Mouse (Mus musculus) ES-Bruce4 (cell line): ENCODE data around the gene Nup43. TPM values are rescaled to one million over a fixed set of nuclear protein-coding genes. Genes with fewer than 3 reads are reported as not detected.

Experiments
- H3K27ac ChIP-seq: 2 replicates; pipeline ENCODE4 v1.5.1; 2012; ENCODE audit warnings: low read length, inconsistent platforms; ENCODE audit not compliant: insufficient read depth
- H3K27me3 ChIP-seq: 2 replicates; pipeline ENCODE4 v1.6.1; 2012; ENCODE audit warnings: mild to moderate bottlenecking, low read length, inconsistent platforms; ENCODE audit not compliant: control insufficient read depth, poor library complexity, insufficient read depth, severe bottlenecking
- H3K36me3 ChIP-seq: 2 replicates; pipeline ENCODE4 v1.6.1; 2012; ENCODE audit warnings: inconsistent platforms, mild to moderate bottlenecking, low read length, moderate library complexity; ENCODE audit not compliant: control insufficient read depth, poor library complexity, insufficient read depth, severe bottlenecking
- H3K4me1 ChIP-seq: one replicate; pipeline ENCODE4 v1.8.1; 2011; ENCODE audit warnings: low read length; ENCODE audit not compliant: control insufficient read depth, insufficient read depth
- H3K4me3 ChIP-seq: 2 replicates; pipeline ENCODE4 v1.5.1; 2011; ENCODE audit warnings: low read depth, mild to moderate bottlenecking, low read length
- H3K9ac ChIP-seq: 2 replicates; pipeline ENCODE4 v1.6.1; 2012; ENCODE audit warnings: low read depth, mild to moderate bottlenecking, inconsistent platforms; ENCODE audit not compliant: poor library complexity, severe bottlenecking
- H3K9me3 ChIP-seq: replicated peaks from 2 replicates; pipeline ENCODE4 v1.6.1; 2012; ENCODE audit warnings: mild to moderate bottlenecking, low read length, inconsistent platforms; ENCODE audit not compliant: control insufficient read depth, poor library complexity, insufficient read depth, severe bottlenecking
- CTCF ChIP-seq: IDR thresholded peaks from one replicate; pipeline ENCODE4 v1.8.1; 2011; ENCODE audit warnings: low read depth, low read length
- EP300 ChIP-seq: IDR thresholded peaks from 2 replicates; pipeline ENCODE4 v1.6.1; 2011; ENCODE audit warnings: low read depth, low read length; ENCODE audit not compliant: insufficient read depth
- POLR2A ChIP-seq: IDR thresholded peaks from one replicate; pipeline ENCODE4 v1.8.1; 2011; ENCODE audit warnings: low read length; ENCODE audit not compliant: insufficient read depth
- polyA plus RNA-seq: library from polyadenylated mRNA; stranded (reverse); fragments of >200 nt; gene quantifications from 2 replicates; pipeline ENCODE4 v1.2.4, GENCODE M21; 2011; ENCODE audit warnings: low read depth; ENCODE audit not compliant: missing spikeins, insufficient read depth, insufficient read length

Gene Nup43
- polyA plus RNA-seq, 1 experiment = 99.6 TPM

GRCm38 (mm10) chr10:7651057-7651456 is 16.2 kb upstream of the Nup43 start:
- Histone ChIP-seq H3K9me3 (no peaks in the 10 kb centered on the region), H3K9ac (no peak overlapping the region), H3K27me3 (no peaks in the 10 kb centered on the region), H3K36me3 (peaks cover 19% of the 10 kb centered on the region), H3K27ac (no peak overlapping the region), H3K4me3 (no peak overlapping the region), H3K4me1 (peaks cover 2% of the 10 kb centered on the region)
- TF ChIP-seq EP300 = no peak
- TF ChIP-seq POLR2A = no peak

DNA sequence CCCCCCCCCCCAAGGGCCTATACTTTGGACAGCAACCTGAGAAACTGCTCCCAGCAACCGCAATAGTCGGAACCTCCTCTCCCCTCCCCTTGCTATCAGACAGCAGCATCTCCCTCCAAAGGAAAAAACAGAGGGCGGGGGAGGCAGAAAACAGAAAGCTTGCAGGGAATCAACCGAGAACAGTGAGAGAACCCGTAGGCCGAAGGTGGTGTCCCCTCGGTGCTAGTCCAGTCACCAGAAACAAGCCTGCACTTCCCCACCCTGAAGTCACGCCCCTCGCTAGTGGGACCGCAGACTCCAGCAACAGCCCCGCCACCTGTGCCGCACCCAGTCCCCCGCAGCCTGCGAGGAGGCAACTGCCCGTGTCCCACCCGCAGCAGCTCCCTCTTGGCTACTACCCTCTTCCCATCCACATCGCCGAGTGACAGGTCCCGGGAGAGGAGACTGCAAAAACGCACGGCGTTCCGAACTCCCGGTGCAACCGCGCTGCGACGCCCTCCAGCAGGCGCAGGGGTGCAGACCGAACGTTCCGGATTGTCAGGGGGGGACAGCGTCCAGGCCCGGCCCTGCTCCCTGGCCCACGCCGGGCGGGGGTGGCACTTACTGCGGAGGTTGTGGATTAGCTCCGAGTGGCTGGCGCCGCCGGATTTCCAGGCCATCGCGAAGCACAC is 4.7 kb upstream of the Nup43 start:
- Histone ChIP-seq H3K27me3 (no peaks in the 10 kb centered on the region), H3K4me3 (peak overlapping the region; percentile 93), H3K9me3 (no peaks in the 10 kb centered on the region), H3K9ac (peak overlapping the region; percentile 86), H3K27ac (peak overlapping the region; percentile 3; the same call in 1 of the 2 replicates), H3K36me3 (no peaks in the 10 kb centered on the region), H3K4me1 (no peaks in the 10 kb centered on the region)
- TF ChIP-seq EP300 (0 out of 2 replicates have a peak, but pooled peaks have one; percentile 22), POLR2A (no peak)

GRCm38 (mm10) chr10:7663159-7664026 is 3.9 kb upstream of the Nup43 start:
- Histone ChIP-seq H3K4me3 (peak overlapping the region; percentile 93), H3K36me3 (no peaks in the 10 kb centered on the region), H3K27ac (peak overlapping the region; percentile 3; the same call in 1 of the 2 replicates), H3K27me3 (no peaks in the 10 kb centered on the region), H3K4me1 (no peaks in the 10 kb centered on the region), H3K9me3 (no peaks in the 10 kb centered on the region), H3K9ac (peak overlapping the region; percentile 86)
- TF ChIP-seq POLR2A (peak; percentile 78), EP300 (no peak; the same call in 1 of the 2 replicates)

DNA sequence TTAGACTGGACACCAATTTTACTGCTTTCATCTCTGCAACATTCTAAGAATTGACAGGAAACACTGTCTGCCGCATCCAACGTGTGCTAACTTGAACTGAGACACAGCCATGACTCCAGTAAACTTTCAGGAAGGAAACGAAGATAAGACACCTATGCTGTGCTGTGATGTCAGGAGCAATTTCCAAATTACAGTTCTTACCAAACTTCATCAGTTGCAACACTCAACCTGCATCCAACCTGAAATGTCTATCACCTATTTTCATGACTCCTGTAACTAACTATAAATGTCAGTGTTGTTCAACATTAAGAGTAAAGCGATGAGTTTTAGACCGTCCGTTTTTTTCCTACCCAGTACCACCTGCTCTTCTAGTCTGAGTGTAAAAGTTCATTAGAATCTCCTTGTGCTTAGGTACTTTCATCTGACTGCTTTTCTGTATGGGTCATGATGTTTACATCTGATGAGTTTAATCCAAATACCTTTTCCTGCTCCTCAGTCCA is 3.2 kb upstream of the Nup43 start:
- Histone ChIP-seq H3K4me1 (no peaks in the 10 kb centered on the region), H3K9ac (peak overlapping the region; percentile 86), H3K4me3 (0 out of 2 replicates have a peak overlapping the region, but pooled peaks have one; percentile 93), H3K27ac (no peak overlapping the region), H3K9me3 (no peaks in the 10 kb centered on the region), H3K27me3 (no peaks in the 10 kb centered on the region), H3K36me3 (peaks cover 3% of the 10 kb centered on the region; the same call in 1 of the 2 replicates)
- TF ChIP-seq POLR2A = no peak
- TF ChIP-seq CTCF = no peak
- TF ChIP-seq EP300 = no peak

DNA sequence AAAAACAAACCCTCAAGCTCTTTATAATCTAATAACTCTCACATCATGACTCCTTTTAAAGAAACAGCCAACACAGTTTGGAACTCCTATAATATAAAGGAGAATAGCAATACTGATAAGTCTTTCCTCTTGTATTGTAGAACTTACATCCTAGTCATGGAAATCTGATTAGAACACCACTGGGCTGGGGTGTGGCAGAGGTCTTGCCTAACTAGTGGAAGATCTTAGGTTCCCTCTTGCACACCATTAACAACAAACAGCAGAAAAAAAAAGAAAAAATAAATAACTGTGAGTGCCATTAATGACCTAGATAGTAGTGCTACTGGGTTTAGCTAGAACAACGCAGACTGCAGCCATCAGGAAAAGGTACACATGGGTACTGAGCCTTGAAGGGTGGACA is 2.4 kb upstream of the Nup43 start:
- TF ChIP-seq POLR2A = no peak
- TF ChIP-seq CTCF = no peak
- TF ChIP-seq EP300 = no peak
- no peaks in the 10 kb centered on the region for H3K4me1 ChIP-seq
- no peak overlapping the region for H3K9ac ChIP-seq
- no peaks in the 10 kb centered on the region for H3K9me3 ChIP-seq
- H3K36me3 ChIP-seq = peaks cover 9% of the 10 kb centered on the region
- H3K27ac ChIP-seq = no peak overlapping the region
- no peaks in the 10 kb centered on the region for H3K27me3 ChIP-seq
- H3K4me3 ChIP-seq = no peak overlapping the region

DNA sequence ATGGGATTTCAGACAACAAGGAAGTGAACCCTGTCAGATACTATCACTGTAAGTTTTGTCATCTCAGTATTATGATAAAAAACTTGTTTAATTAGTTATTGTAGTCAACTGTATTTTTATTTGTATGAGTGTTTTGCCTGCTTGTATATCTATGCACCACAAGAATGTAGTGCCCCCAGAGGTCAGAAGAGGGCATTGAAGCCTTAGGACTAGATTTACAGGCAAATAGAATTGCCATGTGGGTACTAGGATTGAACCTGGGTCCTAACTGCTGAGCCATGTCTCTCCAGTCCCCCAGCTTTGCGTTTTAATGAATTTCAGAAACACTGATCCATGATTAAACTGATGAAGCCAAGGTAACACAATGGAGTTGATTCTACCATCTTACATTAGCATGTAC is 6.4 kb downstream of the Nup43 start:
- Histone ChIP-seq H3K27me3 (no peaks in the 10 kb centered on the region), H3K36me3 (peaks cover 75% of the 10 kb centered on the region), H3K4me3 (no peak overlapping the region), H3K9me3 (no peaks in the 10 kb centered on the region), H3K4me1 (no peaks in the 10 kb centered on the region), H3K27ac (no peak overlapping the region), H3K9ac (no peak overlapping the region)
- peak; percentile 10 for TF ChIP-seq CTCF
- no peak for TF ChIP-seq EP300
